Mouse (Mus musculus) testis, postnatal 10 days (tissue): ENCODE results near the gene Zfp82.

Experiments
- DNase-seq: peaks from one replicate; pipeline ENCODE4 v3.0.0; 2021; ENCODE audit warnings: low spot score

Gene Zfp82

GRCm38 (mm10) chr7:30048126-30048525 is 24.6 kb downstream of the Zfp82 start:
- DNase-seq, result no peak

- no peak for DNase-seq
These were observed 28.3 kb downstream of the Zfp82 start for GRCm38 (mm10) chr7:30044354-30044753.

- DNase-seq, result no peak
These were observed 38.4 kb downstream of the Zfp82 start for GRCm38 (mm10) chr7:30034331-30034730.

DNA sequence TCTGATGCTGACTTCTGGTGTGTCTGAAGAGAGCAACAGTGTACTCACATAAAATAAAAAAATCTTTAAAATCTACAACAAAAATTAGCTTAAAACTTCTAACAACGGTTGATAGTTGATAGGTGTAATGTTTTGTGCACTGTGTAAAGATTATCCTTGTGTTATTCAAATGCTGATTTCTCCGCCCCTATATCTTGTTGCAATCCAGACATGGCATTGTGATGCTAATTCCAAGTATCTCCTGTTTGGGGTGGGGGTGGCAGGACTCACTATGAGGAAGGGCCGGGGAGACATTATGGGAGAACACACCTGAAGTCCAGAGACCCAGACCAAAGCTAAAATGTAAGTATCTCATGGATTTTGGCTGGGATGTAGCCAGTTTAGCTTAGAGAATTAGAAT is 41.3 kb downstream of the Zfp82 start:
- no peak for DNase-seq

GRCm38 (mm10) chr7:30030677-30031076 is 42.0 kb downstream of the Zfp82 start:
- DNase-seq, result no peak

GRCm38 (mm10) chr7:30028572-30028971 is 44.1 kb downstream of the Zfp82 start:
- DNase-seq, result no peak

DNA sequence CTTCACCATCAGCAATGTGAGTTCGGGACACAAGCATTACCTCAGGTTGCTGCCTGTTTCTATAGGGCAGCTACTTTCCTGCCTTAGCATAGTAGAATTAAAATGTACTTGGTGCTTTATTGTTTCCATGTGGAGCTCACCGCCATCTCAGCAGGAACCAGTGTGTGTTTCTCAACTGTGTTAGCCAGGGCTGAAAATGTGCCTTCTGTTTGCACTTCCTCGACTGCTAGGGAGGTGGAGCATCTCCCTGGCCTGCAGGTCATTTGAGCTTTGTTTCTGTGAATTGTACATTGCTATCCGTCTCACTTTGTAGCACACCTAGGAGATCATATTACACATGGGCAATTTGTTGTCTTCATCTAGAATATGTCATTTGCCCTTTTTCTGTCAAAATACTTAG is 45.4 kb downstream of the Zfp82 start:
- DNase-seq, result no peak

DNA sequence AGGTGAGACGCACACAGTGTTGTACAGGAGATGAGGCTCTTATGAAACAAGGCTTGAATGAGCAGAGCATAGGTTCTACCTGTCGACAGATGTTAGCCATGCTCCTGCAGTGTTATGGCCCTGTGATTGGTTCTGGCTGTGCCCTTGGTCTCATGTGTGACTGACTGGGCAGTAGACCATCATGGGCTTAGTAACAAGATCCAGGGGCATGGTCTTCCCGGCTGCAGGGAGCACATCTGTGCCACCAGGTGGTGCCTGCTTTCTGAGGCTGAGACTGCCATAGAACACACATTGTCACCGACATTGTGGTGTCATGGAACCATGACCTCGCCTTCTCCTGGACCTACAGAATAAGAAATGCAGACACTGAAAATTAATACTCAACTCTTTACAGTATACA is 47.3 kb downstream of the Zfp82 start:
- no peak for DNase-seq

GRCm38 (mm10) chr7:30023800-30024199 is 48.9 kb downstream of the Zfp82 start:
- DNase-seq, result no peak

DNA sequence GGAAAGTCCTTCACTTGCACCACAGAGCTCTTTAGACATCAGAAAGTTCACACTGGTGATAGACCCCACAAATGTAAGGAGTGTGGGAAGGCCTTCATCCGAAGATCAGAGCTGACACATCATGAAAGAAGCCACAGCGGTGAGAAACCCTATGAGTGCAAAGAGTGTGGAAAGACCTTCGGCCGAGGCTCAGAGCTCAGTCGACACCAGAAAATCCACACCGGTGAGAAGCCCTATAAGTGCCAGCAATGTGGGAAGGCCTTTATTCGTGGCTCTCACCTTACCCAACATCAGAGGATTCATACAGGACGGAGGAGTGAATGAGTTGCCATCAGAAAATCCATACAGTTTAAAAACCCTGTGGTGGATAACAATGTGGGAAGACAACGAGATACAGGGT is 49.4 kb downstream of the Zfp82 start:
- no peak for DNase-seq

GRCm38 (mm10) chr7:30019543-30019942 is 53.2 kb downstream of the Zfp82 start:
- no peak for DNase-seq

GRCm38 (mm10) chr7:30017226-30017625 is 55.5 kb downstream of the Zfp82 start:
- no peak for DNase-seq

DNA sequence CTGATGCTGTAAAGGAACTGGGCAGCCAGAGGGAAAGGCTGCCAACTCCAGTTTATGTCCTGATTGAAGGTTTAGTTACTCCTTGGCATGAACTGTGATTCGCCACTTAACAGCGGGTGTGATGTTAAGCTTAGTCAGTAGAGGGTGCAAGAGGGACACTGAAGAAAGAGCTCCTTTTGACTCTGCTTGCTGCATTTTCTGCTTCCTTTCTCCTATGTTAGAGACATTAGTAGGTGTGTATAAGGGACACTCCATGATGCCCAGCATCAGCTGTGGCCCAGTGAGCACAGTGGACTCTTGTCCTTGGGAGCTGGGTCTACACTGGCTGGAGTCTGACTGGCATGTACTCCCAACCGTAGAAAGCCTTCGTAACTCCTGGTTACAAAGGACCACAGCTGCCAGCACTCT is 59.7 kb downstream of the Zfp82 start:
- DNase-seq, result peak; percentile 57

- DNase-seq, result no peak
These were observed 62.0 kb downstream of the Zfp82 start for GRCm38 (mm10) chr7:30010551-30011195.

- DNase-seq, result no peak
These were observed 63.2 kb downstream of the Zfp82 start for GRCm38 (mm10) chr7:30009321-30010085.

DNA sequence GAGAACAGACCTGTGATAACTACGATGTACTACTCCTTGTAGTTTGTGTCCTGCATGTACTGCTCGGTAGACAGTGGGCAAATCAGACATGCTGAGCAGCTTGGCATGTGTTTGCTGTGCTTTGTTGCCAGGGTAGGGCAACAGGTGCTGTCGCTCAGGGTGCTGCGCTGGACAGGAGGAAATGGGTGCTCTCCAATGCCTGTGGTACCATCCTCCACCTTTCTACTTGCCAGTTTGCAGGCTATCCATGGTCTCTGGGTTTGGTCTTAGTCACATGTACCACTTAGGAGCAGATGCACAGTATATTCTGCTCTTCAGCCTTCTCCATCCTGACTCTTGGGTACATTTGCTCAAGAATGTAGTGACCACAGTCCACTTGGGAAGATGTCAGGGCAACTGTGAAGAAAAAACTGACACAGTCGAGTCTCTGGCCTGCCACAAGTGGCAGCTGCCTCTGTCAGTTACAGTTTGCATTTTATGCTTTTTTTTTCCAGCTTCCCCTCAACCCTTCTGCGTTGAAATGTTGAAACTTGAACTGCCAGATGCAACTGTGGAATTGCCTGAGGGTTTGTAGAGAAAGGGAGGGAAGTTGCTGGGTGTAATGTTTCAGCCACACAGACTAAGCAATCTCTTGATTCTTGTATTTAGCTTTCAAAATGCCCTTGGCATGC is 64.5 kb downstream of the Zfp82 start:
- no peak for DNase-seq

GRCm38 (mm10) chr7:30007601-30008000 is 65.1 kb downstream of the Zfp82 start:
- DNase-seq, result no peak
